Mouse (Mus musculus): ENCODE results near the gene Tmem242. TPM values are rescaled to one million over a fixed set of nuclear protein-coding genes. Genes with fewer than 3 reads are reported as not detected.
A peak's percentile ranks its signal among the peaks of the same experiment; 100 is the strongest.

The Tmem242 gene
- polyA plus RNA-seq, 1 experiment = 3.7 TPM

GRCm38 (mm10) chr17:5406566-5406965, 33.5 kb downstream of the Tmem242 start:
- Histone ChIP-seq H3K27me3 (ENCODE audit: control insufficient read depth, insufficient read depth, low read length) (no peaks in the 10 kb centered on the region), H3K36me3 (ENCODE audit: control insufficient read depth, insufficient read depth, low read length) (peaks cover 6% of the 10 kb centered on the region), H3K4me3 (ENCODE audit: low read depth, low read length) (no peak overlapping the region), H3K4me1 (ENCODE audit: control insufficient read depth, insufficient read depth, insufficient read length, low read length) (peaks cover 6% of the 10 kb centered on the region; the same call in 1 of the 2 replicates), H3K27ac (ENCODE audit: insufficient read depth, low read depth, low read length) (no peak overlapping the region)
- TF ChIP-seq CTCF (IDR thresholded peaks at IDR 0.05; ENCODE audit: extremely low read depth, insufficient read length, insufficient replicate concordance, low read depth, low read length) (no peak), POLR2A (IDR thresholded peaks at IDR 0.05; ENCODE audit: low read depth, low read length) (no peak)
- WGBS = 24% methylated on average over 10 of the region's 10 CpGs

- WGBS = 82% methylated on average over 6 of the region's 6 CpGs
- Histone ChIP-seq H3K27ac (ENCODE audit: insufficient read depth, low read depth, low read length) (no peak overlapping the region), H3K4me3 (ENCODE audit: low read depth, low read length) (no peak overlapping the region), H3K4me1 (ENCODE audit: control insufficient read depth, insufficient read depth, insufficient read length, low read length) (peaks cover 6% of the 10 kb centered on the region; the same call in 1 of the 2 replicates), H3K36me3 (ENCODE audit: control insufficient read depth, insufficient read depth, low read length) (no peaks in the 10 kb centered on the region), H3K27me3 (ENCODE audit: control insufficient read depth, insufficient read depth, low read length) (no peaks in the 10 kb centered on the region)
- TF ChIP-seq POLR2A (IDR thresholded peaks at IDR 0.05; ENCODE audit: low read depth, low read length) (no peak), CTCF (IDR thresholded peaks at IDR 0.05; ENCODE audit: extremely low read depth, insufficient read length, insufficient replicate concordance, low read depth, low read length) (no peak)
Measured at GRCm38 (mm10) chr17:5403885-5404284, 36.2 kb downstream of the Tmem242 start.

GRCm38 (mm10) chr17:5402624-5403023, 37.4 kb downstream of the Tmem242 start:
- WGBS = 19% methylated on average over 8 of the region's 8 CpGs

GRCm38 (mm10) chr17:5402069-5402468, 38.0 kb downstream of the Tmem242 start:
- Histone ChIP-seq H3K4me3 (ENCODE audit: low read depth, low read length) (no peak overlapping the region), H3K27ac (ENCODE audit: insufficient read depth, low read depth, low read length) (no peak overlapping the region), H3K4me1 (ENCODE audit: control insufficient read depth, insufficient read depth, insufficient read length, low read length) (peaks cover 6% of the 10 kb centered on the region; the same call in 1 of the 2 replicates), H3K27me3 (ENCODE audit: control insufficient read depth, insufficient read depth, low read length) (no peaks in the 10 kb centered on the region), H3K36me3 (ENCODE audit: control insufficient read depth, insufficient read depth, low read length) (no peaks in the 10 kb centered on the region)
- TF ChIP-seq CTCF (IDR thresholded peaks at IDR 0.05; ENCODE audit: extremely low read depth, insufficient read length, insufficient replicate concordance, low read depth, low read length) = peak; percentile 84
- TF ChIP-seq POLR2A (IDR thresholded peaks at IDR 0.05; ENCODE audit: low read depth, low read length) = no peak
- 6% methylated on average over 9 of the region's 9 CpGs for WGBS

More at GRCm38 (mm10) chr17:5402624-5403023, 37.4 kb downstream of the Tmem242 start:
- no peaks in the 10 kb centered on the region for H3K36me3 ChIP-seq (ENCODE audit: control insufficient read depth, insufficient read depth, low read length)
- H3K27ac ChIP-seq (ENCODE audit: insufficient read depth, low read depth, low read length) = no peak overlapping the region
- TF ChIP-seq POLR2A (IDR thresholded peaks at IDR 0.05; ENCODE audit: low read depth, low read length) = no peak; the same call in 1 of the 2 replicates
- TF ChIP-seq CTCF (IDR thresholded peaks at IDR 0.05; ENCODE audit: extremely low read depth, insufficient read length, insufficient replicate concordance, low read depth, low read length) = peak; percentile 92
- H3K27me3 ChIP-seq (ENCODE audit: control insufficient read depth, insufficient read depth, low read length) = no peaks in the 10 kb centered on the region
- peaks cover 6% of the 10 kb centered on the region; the same call in 1 of the 2 replicates for H3K4me1 ChIP-seq (ENCODE audit: control insufficient read depth, insufficient read depth, insufficient read length, low read length)
- H3K4me3 ChIP-seq (ENCODE audit: low read depth, low read length) = peak overlapping the region; percentile 17; the same call in 1 of the 2 replicates

- Histone ChIP-seq H3K27ac (ENCODE audit: insufficient read depth, low read depth, low read length) (no peak overlapping the region), H3K4me1 (ENCODE audit: control insufficient read depth, insufficient read depth, insufficient read length, low read length) (peaks cover 3% of the 10 kb centered on the region; the same call in 1 of the 2 replicates), H3K36me3 (ENCODE audit: control insufficient read depth, insufficient read depth, low read length) (no peaks in the 10 kb centered on the region), H3K4me3 (ENCODE audit: low read depth, low read length) (no peak overlapping the region), H3K27me3 (ENCODE audit: control insufficient read depth, insufficient read depth, low read length) (no peaks in the 10 kb centered on the region)
- WGBS = 80% methylated on average over 10 of the region's 10 CpGs
- TF ChIP-seq POLR2A (IDR thresholded peaks at IDR 0.05; ENCODE audit: low read depth, low read length) = no peak
- no peak for TF ChIP-seq CTCF (IDR thresholded peaks at IDR 0.05; ENCODE audit: extremely low read depth, insufficient read length, insufficient replicate concordance, low read depth, low read length)
Measured at GRCm38 (mm10) chr17:5401288-5401687, 38.8 kb downstream of the Tmem242 start.

GRCm38 (mm10) chr17:5400435-5401090, 39.5 kb downstream of the Tmem242 start:
- no peak overlapping the region for H3K4me3 ChIP-seq (ENCODE audit: low read depth, low read length)
- TF ChIP-seq POLR2A (IDR thresholded peaks at IDR 0.05; ENCODE audit: low read depth, low read length) (no peak), CTCF (IDR thresholded peaks at IDR 0.05; ENCODE audit: extremely low read depth, insufficient read length, insufficient replicate concordance, low read depth, low read length) (no peak)
- 72% methylated on average over 14 of the region's 14 CpGs for WGBS
- H3K27ac ChIP-seq (ENCODE audit: insufficient read depth, low read depth, low read length) = no peak overlapping the region
- H3K27me3 ChIP-seq (ENCODE audit: control insufficient read depth, insufficient read depth, low read length) = no peaks in the 10 kb centered on the region
- H3K36me3 ChIP-seq (ENCODE audit: control insufficient read depth, insufficient read depth, low read length) = no peaks in the 10 kb centered on the region
- H3K4me1 ChIP-seq (ENCODE audit: control insufficient read depth, insufficient read depth, insufficient read length, low read length) = peaks cover 3% of the 10 kb centered on the region; the same call in 1 of the 2 replicates

- 29% methylated on average over 33 of the region's 33 CpGs for WGBS
- Histone ChIP-seq H3K4me3 (ENCODE audit: low read depth, low read length) (no peak overlapping the region), H3K27ac (ENCODE audit: insufficient read depth, low read depth, low read length) (no peak overlapping the region), H3K27me3 (ENCODE audit: control insufficient read depth, insufficient read depth, low read length) (no peaks in the 10 kb centered on the region), H3K36me3 (ENCODE audit: control insufficient read depth, insufficient read depth, low read length) (no peaks in the 10 kb centered on the region), H3K4me1 (ENCODE audit: control insufficient read depth, insufficient read depth, insufficient read length, low read length) (no peaks in the 10 kb centered on the region)
- TF ChIP-seq POLR2A (IDR thresholded peaks at IDR 0.05; ENCODE audit: low read depth, low read length) (no peak), CTCF (IDR thresholded peaks at IDR 0.05; ENCODE audit: extremely low read depth, insufficient read length, insufficient replicate concordance, low read depth, low read length) (peak; percentile 94)
Measured at GRCm38 (mm10) chr17:5397148-5398007, 42.7 kb downstream of the Tmem242 start.

All from small intestine, adult 2 months (tissue).